Mouse (Mus musculus): Measurements from ENCODE around the gene Tmc7. TPM values are rescaled to one million over a fixed set of nuclear protein-coding genes. Genes with fewer than 3 reads are reported as not detected.

Tmc7 gene
- 2.2 and 2.6 TPM in 2 replicates for polyA plus RNA-seq (2012; rRNA removed; ENCODE audit: low replicate concordance)

GRCm38 (mm10) chr7:118584257-118584907 lies at the start of gene Tmc7:
Tmc7 (minus strand) TSS chr7:118584736.

GRCm38 (mm10) chr7:118597201-118597600 lies 12.7 kb upstream of the Tmc7 start, which contains the start of gene Tmc5:
Tmc5 (plus strand) TSS chr7:118597297.

GRCm38 (mm10) chr7:118533178-118533578 lies 51.4 kb downstream of the Tmc7 start, which contains the start of gene Coq7:
Coq7 (minus strand) TSS chr7:118533356.

GRCm38 (mm10) chr7:118491431-118492147 lies 92.9 kb downstream of the Tmc7 start, which contains the start of gene Itpripl2:
Itpripl2 (minus strand) TSS chr7:118491975.

Other genes with a start within 250 kb of the Tmc7 start
- gene Syt17, start 136.5 kb downstream of the Tmc7 start, polyA plus RNA-seq (2012; rRNA removed; ENCODE audit: low replicate concordance) = 1.5 TPM in 2 replicates
- 10.1 and 15.4 TPM in 2 replicates for gene Itpripl2, start 92.8 kb downstream of the Tmc7 start, polyA plus RNA-seq (2012; rRNA removed; ENCODE audit: low replicate concordance)
- gene Coq7, start 51.4 kb downstream of the Tmc7 start, polyA plus RNA-seq (2012; rRNA removed; ENCODE audit: low replicate concordance) = 37.3 and 48.8 TPM in 2 replicates
- 23.8 and 25.0 TPM in 2 replicates for gene Tmc5, start 12.6 kb upstream of the Tmc7 start, polyA plus RNA-seq (2012; rRNA removed; ENCODE audit: low replicate concordance)
- gene Gde1, start 121.0 kb upstream of the Tmc7 start, polyA plus RNA-seq (2012; rRNA removed; ENCODE audit: low replicate concordance) = 604 and 1,367 TPM in 2 replicates
- 0.19 and 0.37 TPM in 2 replicates for gene Ccp110, start 127.8 kb upstream of the Tmc7 start, polyA plus RNA-seq (2012; rRNA removed; ENCODE audit: low replicate concordance)
- gene Vps35l, start 155.5 kb upstream of the Tmc7 start, polyA plus RNA-seq (2012; rRNA removed; ENCODE audit: low replicate concordance) = 16.2 and 22.8 TPM in 2 replicates

Data from duodenum, adult 2 months (tissue).